Mouse (Mus musculus) neural tube, embryonic 11.5 days (tissue): Measurements from ENCODE around the gene Myo19. TPM values are rescaled to one million over a fixed set of nuclear protein-coding genes. Genes with fewer than 3 reads are reported as not detected.

Experiments
- ATAC-seq: fragments of 200-750 bp; cut with Nextera tagmentation; 2 replicates; pipeline ENCODE4 v1.8.0; 2017; ENCODE audit warnings: moderate number of reproducible peaks, mild to moderate bottlenecking, moderate TSS enrichment, moderate library complexity; ENCODE audit not compliant: insufficient read depth, low FRiP score, low TSS enrichment
- DNase-seq: peaks from one replicate; pipeline ENCODE4 v3.0.0-alpha.2; 2015; ENCODE audit warnings: low spot score
- H3K27ac ChIP-seq: fragments of 300-500 bp; sonication (generic); 2 replicates; pipeline ENCODE4 v1.5.1; 2014; ENCODE audit warnings: low read depth, mild to moderate bottlenecking, low read length
- H3K27me3 ChIP-seq: fragments of 300-500 bp; sonication (generic); 2 replicates; pipeline ENCODE4 v1.6.1; 2014; ENCODE audit warnings: mild to moderate bottlenecking, low read length, mixed read lengths; ENCODE audit not compliant: control insufficient read depth, insufficient read depth
- H3K36me3 ChIP-seq: fragments of 300-500 bp; sonication (generic); 2 replicates; pipeline ENCODE4 v1.6.1; 2014; ENCODE audit warnings: mild to moderate bottlenecking, low read length, moderate library complexity, mixed read lengths; ENCODE audit not compliant: control insufficient read depth, insufficient read depth
- H3K4me1 ChIP-seq: fragments of 300-500 bp; sonication (generic); 2 replicates; pipeline ENCODE4 v1.6.1; 2014; ENCODE audit warnings: low read length, mixed read lengths; ENCODE audit not compliant: control insufficient read depth, insufficient read depth
- H3K4me2 ChIP-seq: fragments of 300-500 bp; sonication (generic); 2 replicates; pipeline ENCODE4 v1.6.1; 2014; ENCODE audit warnings: low read depth, mild to moderate bottlenecking, moderate library complexity
- H3K4me3 ChIP-seq: fragments of 300-500 bp; sonication (generic); 2 replicates; pipeline ENCODE4 v1.5.1; 2014; ENCODE audit warnings: low read depth, low read length
- H3K9ac ChIP-seq: fragments of 300-500 bp; sonication (generic); 2 replicates; pipeline ENCODE4 v1.6.1; 2014; ENCODE audit warnings: mild to moderate bottlenecking, low read length
- H3K9me3 ChIP-seq: fragments of 300-500 bp; sonication (generic); 2 replicates; pipeline ENCODE4 v1.6.1; 2016; ENCODE audit warnings: low read length; ENCODE audit not compliant: control insufficient read depth
- WGBS: fragments of 180-500 bp; shearing (Covaris S2); extraction: QIAGEN DNeasy Blood & Tissue Kit; methylation state at CpG from one replicate; pipeline ENCODE4 v1.1.7; 2014; 5-methylcytosine and 5-hydroxymethylcytosine counted together
- polyA plus RNA-seq: library from polyadenylated mRNA; unstranded; fragments of >200 nt; fragmentation: Nextera tagmentation; extraction: Ambion mirVana; gene quantifications from 2 replicates; pipeline ENCODE4 v1.2.1, GENCODE M21; 2014

Myo19 gene
- polyA plus RNA-seq, 1 experiment from 2014 or later, result 9.2 TPM

GRCm38 (mm10) chr11:84904597-84905144 lies 24.7 kb downstream of the Myo19 start:
- no peaks in the 10 kb centered on the region for H3K4me1 ChIP-seq
- ATAC-seq (no peak), DNase-seq (no peak)
- H3K4me2 ChIP-seq, result no peak overlapping the region
- peaks cover 28% of the 10 kb centered on the region for H3K36me3 ChIP-seq
- H3K27ac ChIP-seq, result no peak overlapping the region
- H3K27me3 ChIP-seq, result no peaks in the 10 kb centered on the region
- no peaks in the 10 kb centered on the region for H3K9me3 ChIP-seq
- WGBS, result 87% methylated on average over 9 of the region's 9 CpGs
- H3K4me3 ChIP-seq, result no peak overlapping the region
- H3K9ac ChIP-seq, result no peak overlapping the region

DNA sequence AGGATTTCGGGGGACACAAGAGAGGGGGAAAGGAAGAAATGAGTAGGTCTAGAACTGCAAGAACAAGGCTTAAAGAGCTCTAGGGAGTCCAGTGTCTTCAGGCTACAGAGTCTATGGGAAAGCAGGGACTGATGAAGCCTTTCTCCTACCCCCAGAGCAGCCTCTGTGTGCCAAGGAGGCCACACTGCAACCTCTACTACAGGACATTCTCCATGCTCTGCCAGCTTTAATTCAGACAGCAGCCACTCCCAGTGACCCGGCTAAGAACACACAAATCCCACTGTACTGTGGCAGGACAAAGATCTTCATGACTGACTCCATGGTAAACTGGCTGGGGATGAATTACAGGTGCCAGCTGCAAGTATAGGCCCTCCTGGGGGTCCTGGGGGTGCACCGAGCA lies 27.1 kb downstream of the Myo19 start:
- H3K4me1 ChIP-seq, result no peaks in the 10 kb centered on the region
- ATAC-seq (no peak), DNase-seq (no peak)
- no peak overlapping the region for H3K4me3 ChIP-seq
- WGBS, result 75% methylated on average over 3 of the region's 3 CpGs
- no peak overlapping the region for H3K9ac ChIP-seq
- H3K27ac ChIP-seq, result no peak overlapping the region
- no peaks in the 10 kb centered on the region for H3K9me3 ChIP-seq
- H3K4me2 ChIP-seq, result no peak overlapping the region
- peaks cover 24% of the 10 kb centered on the region for H3K36me3 ChIP-seq
- H3K27me3 ChIP-seq, result no peaks in the 10 kb centered on the region

GRCm38 (mm10) chr11:84908480-84908879 lies 28.5 kb downstream of the Myo19 start:
- ATAC-seq (no peak), DNase-seq (no peak)
- Histone ChIP-seq H3K27me3 (no peaks in the 10 kb centered on the region), H3K9me3 (no peaks in the 10 kb centered on the region), H3K4me1 (no peaks in the 10 kb centered on the region), H3K36me3 (peaks cover 19% of the 10 kb centered on the region), H3K9ac (no peak overlapping the region), H3K4me2 (no peak overlapping the region), H3K27ac (no peak overlapping the region), H3K4me3 (no peak overlapping the region)
- 94% methylated on average over 6 of the region's 6 CpGs for WGBS

- H3K9ac ChIP-seq, result no peak overlapping the region
- no peak overlapping the region for H3K27ac ChIP-seq
- H3K4me3 ChIP-seq, result no peak overlapping the region
- ATAC-seq (no peak), DNase-seq (no peak)
- H3K4me1 ChIP-seq, result peaks cover 2% of the 10 kb centered on the region; the same call in 1 of the 2 replicates
- H3K27me3 ChIP-seq, result no peaks in the 10 kb centered on the region
- H3K36me3 ChIP-seq, result peaks cover 16% of the 10 kb centered on the region
- WGBS, result 91% methylated on average over 4 of the region's 4 CpGs
- H3K9me3 ChIP-seq, result no peaks in the 10 kb centered on the region
- H3K4me2 ChIP-seq, result no peak overlapping the region
Measured at GRCm38 (mm10) chr11:84910411-84910810, 30.5 kb downstream of the Myo19 start.

- Histone ChIP-seq H3K4me2 (no peak overlapping the region; the same call in 1 of the 2 replicates), H3K36me3 (peaks cover 8% of the 10 kb centered on the region), H3K4me3 (no peak overlapping the region), H3K9ac (no peak overlapping the region), H3K9me3 (no peaks in the 10 kb centered on the region), H3K27ac (no peak overlapping the region), H3K27me3 (no peaks in the 10 kb centered on the region), H3K4me1 (peaks cover 2% of the 10 kb centered on the region; the same call in 1 of the 2 replicates)
- WGBS, result 83% methylated on average over 5 of the region's 5 CpGs
- DNase-seq (no peak), ATAC-seq (no peak)
Measured at GRCm38 (mm10) chr11:84914673-84915072, 34.7 kb downstream of the Myo19 start.

- ATAC-seq (peak; percentile 67), DNase-seq (peak; percentile 83)
- H3K36me3 ChIP-seq, result peaks cover 2% of the 10 kb centered on the region
- no peaks in the 10 kb centered on the region for H3K9me3 ChIP-seq
- H3K4me3 ChIP-seq, result peak within 1 kb of the TSS; percentile 88
- H3K27ac ChIP-seq, result 0 out of 2 replicates have a peak within 1 kb of the TSS, but pooled peaks have one; percentile 53
- H3K27me3 ChIP-seq, result no peaks in the 10 kb centered on the region
- 3% methylated on average over 34 of the region's 34 CpGs for WGBS
- H3K4me1 ChIP-seq, result peaks cover 2% of the 10 kb centered on the region; the same call in 1 of the 2 replicates
- peak within 1 kb of the TSS; percentile 48 for H3K4me2 ChIP-seq
- H3K9ac ChIP-seq, result peak within 1 kb of the TSS; percentile 78
Measured at GRCm38 (mm10) chr11:84916053-84916702, 36.2 kb downstream of the Myo19 start, which contains the start of gene Znhit3. Gene Znhit3 (minus strand): TSS chr11:84916366.

- DNase-seq, result no peak
- peak overlapping the region; percentile 48 for H3K4me2 ChIP-seq
- H3K36me3 ChIP-seq, result no peaks in the 10 kb centered on the region; the same call in 1 of the 2 replicates
- H3K9me3 ChIP-seq, result no peaks in the 10 kb centered on the region
- H3K27ac ChIP-seq, result no peak overlapping the region
- peak overlapping the region; percentile 35 for H3K9ac ChIP-seq
- no peaks in the 10 kb centered on the region for H3K27me3 ChIP-seq
- ATAC-seq, result no peak
- 62% methylated on average over 7 of the region's 7 CpGs for WGBS
- peaks cover 2% of the 10 kb centered on the region; the same call in 1 of the 2 replicates for H3K4me1 ChIP-seq
- H3K4me3 ChIP-seq, result peak overlapping the region; percentile 88
Measured at GRCm38 (mm10) chr11:84916703-84917300, 36.9 kb downstream of the Myo19 start.

DNA sequence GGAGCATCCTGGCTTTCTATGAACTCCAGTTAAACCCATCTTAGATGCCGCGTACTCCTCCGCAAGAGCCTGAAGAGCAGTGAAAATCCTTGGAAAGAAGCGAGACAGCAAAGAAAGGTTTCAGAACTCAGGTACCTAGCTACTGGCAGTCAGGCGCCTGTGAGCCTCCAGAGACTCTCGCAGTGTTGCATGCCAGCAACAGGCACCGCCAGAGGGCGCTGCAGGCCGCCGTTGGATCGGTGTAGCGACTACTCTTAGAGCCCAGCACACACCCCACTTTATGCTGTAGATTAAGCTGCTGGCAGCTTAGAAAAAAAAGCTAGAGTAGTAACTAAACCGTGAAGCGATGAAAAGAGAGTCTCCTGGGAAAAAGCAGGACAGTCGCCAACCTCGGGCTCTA lies 38.5 kb downstream of the Myo19 start:
- H3K4me1 ChIP-seq, result peaks cover 2% of the 10 kb centered on the region; the same call in 1 of the 2 replicates
- H3K9me3 ChIP-seq, result no peaks in the 10 kb centered on the region
- H3K27me3 ChIP-seq, result no peaks in the 10 kb centered on the region
- no peak overlapping the region for H3K27ac ChIP-seq
- no peak overlapping the region for H3K9ac ChIP-seq
- H3K4me3 ChIP-seq, result no peak overlapping the region
- H3K4me2 ChIP-seq, result peak overlapping the region; percentile 22; the same call in 1 of the 2 replicates
- no peak for ATAC-seq
- no peaks in the 10 kb centered on the region; the same call in 1 of the 2 replicates for H3K36me3 ChIP-seq
- DNase-seq, result peak; percentile 90
- 7% methylated on average over 16 of the region's 16 CpGs for WGBS
